Mouse (Mus musculus) ES-E14 (cell line): ENCODE data around the gene Spata2l. TPM values are rescaled to one million over a fixed set of nuclear protein-coding genes. Genes with fewer than 3 reads are reported as not detected.
A peak's percentile ranks its signal among the peaks of the same experiment; 100 is the strongest.

ENCODE experiments used
- DNase-seq: peaks from one replicate; pipeline ENCODE4 v3.0.0-alpha.2; 2013; ENCODE audit warnings: low read depth, low spot score
- H3K27ac ChIP-seq: 2 replicates; pipeline ENCODE4 v1.5.1; 2012; ENCODE audit warnings: low read depth, mild to moderate bottlenecking, low read length, moderate library complexity, mixed read lengths; ENCODE audit not compliant: poor library complexity, insufficient read depth, severe bottlenecking
- H3K36me3 ChIP-seq: 2 replicates; pipeline ENCODE4 v1.6.1; 2012; ENCODE audit warnings: mild to moderate bottlenecking, low read length, moderate library complexity, mixed read lengths; ENCODE audit not compliant: control insufficient read depth, poor library complexity, insufficient read depth, severe bottlenecking
- H3K4me1 ChIP-seq, 2 experiments: fragments of 150-350 bp in 1 of 2; sonication (generic) in 1 of 2; 2 replicates each; pipeline ENCODE4 v1.6.1; 2012; ENCODE audit warnings: low read length in 2 of 2, mild to moderate bottlenecking in 1 of 2, mixed read lengths in 1 of 2; ENCODE audit not compliant: control insufficient read depth in 2 of 2, insufficient read depth in 2 of 2, poor library complexity in 1 of 2
- H3K4me3 ChIP-seq, 2 experiments: fragments of 150-350 bp in 1 of 2; sonication (generic) in 1 of 2; 2 replicates each; pipeline ENCODE4 v1.5.1; 2012; ENCODE audit warnings: low read length in 2 of 2, low read depth in 1 of 2, mild to moderate bottlenecking in 1 of 2, mixed read lengths in 1 of 2; ENCODE audit not compliant: insufficient read depth in 1 of 2, poor library complexity in 1 of 2, severe bottlenecking in 1 of 2
- H3K9ac ChIP-seq: 2 replicates; pipeline ENCODE4 v1.6.1; 2012; ENCODE audit warnings: low read depth, mild to moderate bottlenecking, low read length, mixed read lengths; ENCODE audit not compliant: poor library complexity, insufficient read depth, severe bottlenecking
- H3K9me3 ChIP-seq: fragments of 150-350 bp; sonication (generic); 2 replicates; pipeline ENCODE4 v1.6.1; 2012; ENCODE audit warnings: low read depth, mild to moderate bottlenecking, low read length; ENCODE audit not compliant: control insufficient read depth, insufficient read depth
- CHD2 ChIP-seq: IDR thresholded peaks from 2 replicates; pipeline ENCODE4 v1.6.1; 2014; ENCODE audit warnings: mild to moderate bottlenecking, low read depth, low read length, inconsistent platforms
- HCFC1 ChIP-seq: IDR thresholded peaks from 2 replicates; pipeline ENCODE4 v1.6.1; 2012; ENCODE audit warnings: low read length, inconsistent platforms, borderline replicate concordance; ENCODE audit not compliant: insufficient read depth
- MAFK ChIP-seq: IDR thresholded peaks from 2 replicates; pipeline ENCODE4 v1.6.1; 2014; ENCODE audit warnings: mild to moderate bottlenecking, low read depth, low read length, inconsistent platforms; ENCODE audit not compliant: insufficient read depth
- ZC3H11A ChIP-seq: IDR thresholded peaks from 2 replicates; pipeline ENCODE4 v1.6.1; 2012; ENCODE audit warnings: low read depth, mild to moderate bottlenecking, inconsistent platforms, low read length, borderline replicate concordance
- ZNF384 ChIP-seq: IDR thresholded peaks from 2 replicates; pipeline ENCODE4 v1.6.1; 2012; ENCODE audit warnings: low read depth, low read length, inconsistent platforms
- in situ Hi-C, 2 experiments: fragments of 600-800 bp; cut with MboI; formaldehyde crosslinking; loops; one replicate each; pipeline ENCODE4 v1.15.1; 2025; ENCODE audit warnings: low sequenced_read_pairs in 2 of 2, inconsistent platforms in 1 of 2; ENCODE audit not compliant: unreplicated experiment in 2 of 2
- total RNA-seq: library from RNA; depleted of rRNA; stranded (reverse); fragments of 300-350 nt; gene quantifications from 2 replicates; pipeline ENCODE4 v1.2.3, GENCODE M21; 2012

The Spata2l gene
- total RNA-seq, 1 experiment, result 1.2 TPM

- Histone ChIP-seq H3K4me3 (no peak overlapping the region), H3K36me3 (peaks cover 13% of the 10 kb centered on the region; the same call in 1 of the 2 replicates), H3K9me3 (no peaks in the 10 kb centered on the region), H3K4me1 (no peaks in the 10 kb centered on the region), H3K9ac (no peak overlapping the region), H3K27ac (no peak overlapping the region; the same call in 1 of the 2 replicates)
- in situ Hi-C loops, result no loop called here
- TF ChIP-seq HCFC1 (no peak), CHD2 (no peak), MAFK (no peak), ZNF384 (no peak), ZC3H11A (no peak)
- no peak for DNase-seq
Observed at GRCm38 (mm10) chr8:123257114-123257513, 21.1 kb upstream of the Spata2l start.

GRCm38 (mm10) chr8:123255170-123255569, 19.1 kb upstream of the Spata2l start:
- Histone ChIP-seq H3K27ac (no peak overlapping the region), H3K4me1 (no peaks in the 10 kb centered on the region), H3K9ac (no peak overlapping the region), H3K9me3 (no peaks in the 10 kb centered on the region), H3K36me3 (peaks cover 11% of the 10 kb centered on the region; the same call in 1 of the 2 replicates), H3K4me3 (peak overlapping the region; percentile 92 to 96; a peak in 2 of 4 replicates)
- no peak for DNase-seq
- in situ Hi-C loops, result no loop called here
- no peak for TF ChIP-seq CHD2
- no peak for TF ChIP-seq ZC3H11A
- no peak for TF ChIP-seq ZNF384
- no peak for TF ChIP-seq HCFC1
- no peak for TF ChIP-seq MAFK

DNA sequence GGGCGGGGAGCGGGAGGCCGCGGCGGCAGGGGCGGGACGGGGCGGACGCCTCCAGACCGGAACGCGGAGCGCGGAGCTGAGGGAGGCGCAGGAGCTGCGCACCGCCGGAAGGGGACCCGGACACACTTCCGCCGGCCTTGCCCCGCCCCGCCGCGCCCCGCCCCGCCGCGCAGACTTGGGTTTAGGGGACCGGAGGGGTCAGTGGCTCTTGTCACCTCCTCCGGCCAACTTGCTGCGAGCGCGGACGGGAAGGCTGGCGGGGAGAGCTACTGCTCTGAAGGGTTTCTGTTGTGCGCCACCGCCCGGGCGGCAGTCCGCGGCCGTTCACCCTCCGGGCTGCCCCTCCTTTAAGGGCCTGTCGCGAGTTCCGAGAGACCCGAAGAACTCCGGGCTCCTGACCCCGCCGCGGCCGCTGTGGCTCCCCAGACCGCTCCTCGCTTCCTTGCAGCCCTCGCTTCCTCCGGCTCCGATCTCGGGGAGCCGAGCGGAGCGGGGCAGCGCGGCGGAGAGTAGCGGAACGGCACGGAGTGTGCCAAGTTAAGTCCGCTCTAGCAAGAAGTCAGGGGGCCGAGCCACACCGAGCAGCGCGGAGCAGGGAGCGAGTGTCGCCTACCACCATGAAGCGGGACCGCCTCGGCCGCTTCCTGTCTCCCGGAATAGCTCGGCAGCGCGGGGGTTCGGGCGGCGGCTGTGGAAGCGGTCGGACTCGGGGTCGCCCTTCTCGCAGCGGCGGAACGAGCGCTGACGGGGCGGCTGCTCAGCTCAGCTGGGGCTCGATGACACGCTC, 18.3 kb upstream of the Spata2l start, which contains the start of the genes Zfp276 and Vps9d1:
Zfp276 (plus strand) TSS at position 97 of the 787 bp plus-strand sequence.
Vps9d1 (minus strand) TSS at position 250 of the 787 bp plus-strand sequence.
- in situ Hi-C loops, result no loop called here
- H3K9ac ChIP-seq, result peak within 1 kb of the TSS; percentile 93

GRCm38 (mm10) chr8:123253451-123254098, 17.5 kb upstream of the Spata2l start:
- in situ Hi-C loops, result no loop called here
- no peak for DNase-seq
- Histone ChIP-seq H3K9ac (peak overlapping the region; percentile 93), H3K36me3 (peaks cover 9% of the 10 kb centered on the region; the same call in 1 of the 2 replicates), H3K9me3 (no peaks in the 10 kb centered on the region), H3K27ac (no peak overlapping the region), H3K4me3 (peak overlapping the region; percentile 90 to 96), H3K4me1 (no peaks in the 10 kb centered on the region)
- TF ChIP-seq ZNF384 (no peak), CHD2 (no peak), ZC3H11A (no peak), HCFC1 (no peak)

More for the DNA sequence above, 18.3 kb upstream of the Spata2l start, which contains the start of the genes Zfp276 and Vps9d1:
- DNase-seq, result peak; percentile 56
- TF ChIP-seq HCFC1 (peak; percentile 78; the same call in 1 of the 2 replicates), ZNF384 (no peak)
- Histone ChIP-seq H3K4me1 (no peaks in the 10 kb centered on the region), H3K4me3 (peak within 1 kb of the TSS; percentile 92 to 96), H3K27ac (no peak within 1 kb of the TSS; the same call in 1 of the 2 replicates), H3K9me3 (no peaks in the 10 kb centered on the region), H3K36me3 (peaks cover 9% of the 10 kb centered on the region; the same call in 1 of the 2 replicates)
